Mouse (Mus musculus): ENCODE measurements around the gene Lcn5. TPM values are rescaled to one million over a fixed set of nuclear protein-coding genes. Genes with fewer than 3 reads are reported as not detected.

Lcn5 gene
- polyA plus RNA-seq, 1 experiment from 2014 or later: not detected

DNA sequence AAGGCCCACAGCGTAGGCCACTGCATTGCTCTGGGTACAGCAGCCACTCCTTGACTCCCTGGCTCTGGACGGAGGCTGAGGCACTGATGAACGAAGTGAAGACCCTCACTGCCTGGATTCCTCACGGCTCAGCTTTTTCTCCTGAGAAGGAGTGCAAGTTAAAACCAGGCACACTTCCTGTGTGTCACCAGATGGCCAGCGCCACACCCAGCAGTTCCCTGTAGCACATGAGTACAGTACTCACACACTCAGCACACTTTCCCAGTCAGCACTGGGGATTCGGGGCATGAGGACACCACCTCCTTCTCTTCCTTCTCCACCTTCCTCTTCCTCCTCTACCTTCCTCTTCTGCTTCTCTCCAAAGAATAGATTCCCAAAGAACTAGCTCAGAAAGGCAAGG lies 29.9 kb upstream of the Lcn5 start, which contains the start of gene Fcna:
TSS of gene Fcna (minus strand) at position 220 of the 400 bp plus-strand sequence.
- Histone ChIP-seq H3K27ac (ENCODE audit: low read depth, low read length) (no peak within 1 kb of the TSS), H3K4me3 (ENCODE audit: low read depth, low read length) (no peak within 1 kb of the TSS), H3K27me3 (ENCODE audit: control insufficient read depth, insufficient read depth, low read length) (no peaks in the 10 kb centered on the region), H3K4me2 (ENCODE audit: low read depth) (no peak within 1 kb of the TSS), H3K4me1 (ENCODE audit: control insufficient read depth, insufficient read depth, low read length) (no peaks in the 10 kb centered on the region), H3K9ac (ENCODE audit: low read length) (no peak within 1 kb of the TSS), H3K9me3 (ENCODE audit: control insufficient read depth, low read length) (no peaks in the 10 kb centered on the region), H3K36me3 (ENCODE audit: control insufficient read depth, insufficient read depth, low read length) (no peaks in the 10 kb centered on the region)
- 77% methylated on average over 6 of the region's 6 CpGs for WGBS
- ATAC-seq (ENCODE audit: insufficient read depth, low FRiP score, low TSS enrichment): no peak
- no peak for DNase-seq (ENCODE audit: low spot score)

DNA sequence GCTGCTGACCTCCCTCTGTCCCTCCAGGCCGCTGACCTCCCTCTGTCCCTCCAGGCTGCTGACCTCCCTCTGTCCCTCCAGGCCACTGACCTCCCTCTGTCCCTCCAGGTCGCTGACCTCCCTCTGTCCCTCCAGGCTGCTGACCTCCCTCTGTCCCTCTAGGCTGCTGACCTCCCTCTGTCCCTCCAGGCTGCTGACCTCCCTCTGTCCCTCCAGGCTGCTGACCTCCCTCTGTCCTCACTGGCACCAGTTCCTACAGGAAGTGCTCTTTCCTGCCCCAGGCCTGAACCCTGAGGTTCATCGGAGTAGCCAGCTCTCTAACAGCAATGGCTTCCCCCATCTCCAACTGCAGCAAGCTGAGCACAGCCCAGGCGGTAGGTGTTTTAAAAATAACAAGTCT lies 29.0 kb upstream of the Lcn5 start:
- no peaks in the 10 kb centered on the region for H3K27me3 ChIP-seq (ENCODE audit: control insufficient read depth, insufficient read depth, low read length)
- H3K9ac ChIP-seq (ENCODE audit: low read length): no peak overlapping the region
- no peaks in the 10 kb centered on the region for H3K4me1 ChIP-seq (ENCODE audit: control insufficient read depth, insufficient read depth, low read length)
- H3K4me2 ChIP-seq (ENCODE audit: low read depth): no peak overlapping the region
- DNase-seq (ENCODE audit: low spot score) (no peak), ATAC-seq (ENCODE audit: insufficient read depth, low FRiP score, low TSS enrichment) (no peak)
- H3K27ac ChIP-seq (ENCODE audit: low read depth, low read length): no peak overlapping the region
- 38% methylated on average over 4 of the region's 4 CpGs for WGBS
- H3K9me3 ChIP-seq (ENCODE audit: control insufficient read depth, low read length): no peaks in the 10 kb centered on the region
- H3K4me3 ChIP-seq (ENCODE audit: low read depth, low read length): no peak overlapping the region
- H3K36me3 ChIP-seq (ENCODE audit: control insufficient read depth, insufficient read depth, low read length): no peaks in the 10 kb centered on the region

DNA sequence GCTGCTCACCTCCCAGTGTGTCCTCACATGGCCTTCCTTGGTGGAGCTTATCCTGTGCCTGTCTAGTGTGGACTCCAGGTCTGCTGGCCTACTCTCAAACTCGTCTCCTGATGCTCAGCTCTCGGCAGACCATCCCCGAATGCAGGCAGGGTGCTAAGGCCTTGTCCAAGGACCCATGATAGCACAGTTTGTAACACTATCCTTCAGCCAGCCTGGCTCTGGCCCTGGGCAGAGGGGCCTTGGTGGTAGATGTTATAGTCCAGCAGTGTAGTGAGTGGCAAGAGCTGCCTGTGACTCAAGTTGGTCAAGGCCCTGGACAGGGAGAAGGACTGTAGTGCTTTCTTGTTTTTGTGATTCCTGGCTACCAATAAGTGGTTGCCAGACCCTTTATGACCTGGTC lies 24.1 kb upstream of the Lcn5 start:
- H3K27ac ChIP-seq (ENCODE audit: low read depth, low read length): no peak overlapping the region
- H3K36me3 ChIP-seq (ENCODE audit: control insufficient read depth, insufficient read depth, low read length): no peaks in the 10 kb centered on the region
- H3K4me3 ChIP-seq (ENCODE audit: low read depth, low read length): no peak overlapping the region
- DNase-seq (ENCODE audit: low spot score): no peak
- 82% methylated on average over 3 of the region's 3 CpGs for WGBS
- no peak for ATAC-seq (ENCODE audit: insufficient read depth, low FRiP score, low TSS enrichment)
- H3K9ac ChIP-seq (ENCODE audit: low read length): no peak overlapping the region
- H3K4me1 ChIP-seq (ENCODE audit: control insufficient read depth, insufficient read depth, low read length): no peaks in the 10 kb centered on the region
- H3K4me2 ChIP-seq (ENCODE audit: low read depth): no peak overlapping the region
- no peaks in the 10 kb centered on the region for H3K9me3 ChIP-seq (ENCODE audit: control insufficient read depth, low read length)
- no peaks in the 10 kb centered on the region for H3K27me3 ChIP-seq (ENCODE audit: control insufficient read depth, insufficient read depth, low read length)

GRCm38 (mm10) chr2:25634046-25634445 lies 23.7 kb upstream of the Lcn5 start:
- no peak overlapping the region for H3K4me3 ChIP-seq (ENCODE audit: low read depth, low read length)
- H3K36me3 ChIP-seq (ENCODE audit: control insufficient read depth, insufficient read depth, low read length): no peaks in the 10 kb centered on the region
- DNase-seq (ENCODE audit: low spot score) (no peak), ATAC-seq (ENCODE audit: insufficient read depth, low FRiP score, low TSS enrichment) (no peak)
- no peaks in the 10 kb centered on the region for H3K9me3 ChIP-seq (ENCODE audit: control insufficient read depth, low read length)
- H3K27ac ChIP-seq (ENCODE audit: low read depth, low read length): no peak overlapping the region
- H3K9ac ChIP-seq (ENCODE audit: low read length): no peak overlapping the region
- no peaks in the 10 kb centered on the region for H3K27me3 ChIP-seq (ENCODE audit: control insufficient read depth, insufficient read depth, low read length)
- H3K4me2 ChIP-seq (ENCODE audit: low read depth): no peak overlapping the region
- WGBS: 27% methylated on average over 1 of the region's 1 CpGs
- H3K4me1 ChIP-seq (ENCODE audit: control insufficient read depth, insufficient read depth, low read length): no peaks in the 10 kb centered on the region

DNA sequence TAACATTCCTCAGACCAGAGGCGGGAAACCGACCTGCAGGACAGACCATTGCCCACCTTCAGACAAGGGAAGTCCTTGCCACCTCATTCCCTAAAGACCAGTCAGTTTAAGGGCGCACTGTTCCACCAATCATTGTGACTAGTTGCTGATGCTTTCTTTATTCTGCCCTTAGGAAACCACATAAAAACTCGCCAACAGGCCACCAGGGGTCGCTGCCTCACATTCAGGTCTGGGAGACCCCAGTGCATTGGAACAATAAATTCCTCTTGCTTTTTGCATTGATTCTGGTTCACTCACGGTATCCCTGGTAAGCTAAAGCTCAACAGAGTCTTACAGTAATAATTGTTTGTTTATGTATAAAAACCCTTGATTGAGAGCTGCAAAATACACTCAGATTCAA lies 17.9 kb upstream of the Lcn5 start:
- no peaks in the 10 kb centered on the region for H3K4me1 ChIP-seq (ENCODE audit: control insufficient read depth, insufficient read depth, low read length)
- no peak overlapping the region for H3K27ac ChIP-seq (ENCODE audit: low read depth, low read length)
- no peak overlapping the region for H3K4me2 ChIP-seq (ENCODE audit: low read depth)
- no peak overlapping the region for H3K9ac ChIP-seq (ENCODE audit: low read length)
- peak; percentile 57 for DNase-seq (ENCODE audit: low spot score)
- no peaks in the 10 kb centered on the region for H3K36me3 ChIP-seq (ENCODE audit: control insufficient read depth, insufficient read depth, low read length)
- 20% methylated on average over 6 of the region's 6 CpGs for WGBS
- no peak overlapping the region for H3K4me3 ChIP-seq (ENCODE audit: low read depth, low read length)
- H3K9me3 ChIP-seq (ENCODE audit: control insufficient read depth, low read length): no peaks in the 10 kb centered on the region
- ATAC-seq (ENCODE audit: insufficient read depth, low FRiP score, low TSS enrichment): no peak
- H3K27me3 ChIP-seq (ENCODE audit: control insufficient read depth, insufficient read depth, low read length): no peaks in the 10 kb centered on the region

DNA sequence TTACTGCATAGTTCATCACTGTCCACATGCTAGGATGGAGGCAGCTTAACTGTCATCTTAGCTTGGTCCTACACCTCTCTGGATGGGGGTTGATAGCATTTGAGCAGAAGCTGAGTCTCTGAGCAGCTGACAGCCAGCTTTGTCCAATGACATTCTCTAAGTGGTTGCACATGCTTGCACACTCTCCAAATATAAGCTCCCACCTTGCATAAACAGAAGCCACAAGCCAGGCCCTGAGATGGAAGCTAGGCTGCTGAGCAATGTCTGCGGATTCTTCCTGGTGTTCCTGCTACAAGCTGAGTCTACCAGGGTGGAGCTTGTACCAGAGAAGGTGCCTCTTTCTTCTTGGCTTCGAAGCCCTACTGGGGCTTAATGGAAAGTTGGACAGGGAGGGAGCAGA lies 4.8 kb upstream of the Lcn5 start, which contains the start of gene Lcn8:
TSS of gene Lcn8 (plus strand) at position 219 of the 400 bp plus-strand sequence.
- no peaks in the 10 kb centered on the region for H3K9me3 ChIP-seq (ENCODE audit: control insufficient read depth, low read length)
- H3K4me3 ChIP-seq (ENCODE audit: low read depth, low read length): no peak within 1 kb of the TSS
- no peak within 1 kb of the TSS for H3K9ac ChIP-seq (ENCODE audit: low read length)
- H3K27ac ChIP-seq (ENCODE audit: low read depth, low read length): no peak within 1 kb of the TSS
- DNase-seq (ENCODE audit: low spot score) (no peak), ATAC-seq (ENCODE audit: insufficient read depth, low FRiP score, low TSS enrichment) (no peak)
- no peaks in the 10 kb centered on the region for H3K36me3 ChIP-seq (ENCODE audit: control insufficient read depth, insufficient read depth, low read length)
- 87% methylated on average over 2 of the region's 2 CpGs for WGBS
- no peaks in the 10 kb centered on the region for H3K27me3 ChIP-seq (ENCODE audit: control insufficient read depth, insufficient read depth, low read length)
- no peaks in the 10 kb centered on the region for H3K4me1 ChIP-seq (ENCODE audit: control insufficient read depth, insufficient read depth, low read length)
- no peak within 1 kb of the TSS for H3K4me2 ChIP-seq (ENCODE audit: low read depth)

DNA sequence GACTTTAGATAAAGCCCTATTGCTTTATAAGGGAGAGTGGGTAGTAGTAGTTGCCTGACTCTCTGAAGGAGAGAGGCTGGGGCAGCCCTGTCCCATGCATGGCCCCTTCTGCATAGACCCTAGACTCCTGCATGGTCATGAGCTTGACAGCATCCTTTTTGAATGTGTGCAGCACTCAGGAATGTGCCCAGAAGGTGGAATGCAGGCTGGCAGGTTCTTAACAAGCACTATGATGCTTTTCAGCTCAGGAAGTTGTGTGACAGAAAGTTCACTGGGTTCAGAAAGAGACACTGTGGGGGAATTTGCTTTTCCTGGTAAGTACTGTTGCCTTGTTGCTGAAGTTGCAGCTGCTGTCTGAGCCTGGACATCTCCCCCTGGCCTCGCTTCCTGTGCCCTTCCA lies 3.2 kb upstream of the Lcn5 start:
- H3K9me3 ChIP-seq (ENCODE audit: control insufficient read depth, low read length): no peaks in the 10 kb centered on the region
- WGBS: 71% methylated on average over 1 of the region's 1 CpGs
- no peaks in the 10 kb centered on the region for H3K4me1 ChIP-seq (ENCODE audit: control insufficient read depth, insufficient read depth, low read length)
- no peak overlapping the region for H3K27ac ChIP-seq (ENCODE audit: low read depth, low read length)
- ATAC-seq (ENCODE audit: insufficient read depth, low FRiP score, low TSS enrichment) (no peak), DNase-seq (ENCODE audit: low spot score) (no peak)
- H3K4me2 ChIP-seq (ENCODE audit: low read depth): no peak overlapping the region
- no peak overlapping the region for H3K4me3 ChIP-seq (ENCODE audit: low read depth, low read length)
- no peaks in the 10 kb centered on the region for H3K27me3 ChIP-seq (ENCODE audit: control insufficient read depth, insufficient read depth, low read length)
- no peak overlapping the region for H3K9ac ChIP-seq (ENCODE audit: low read length)
- no peaks in the 10 kb centered on the region for H3K36me3 ChIP-seq (ENCODE audit: control insufficient read depth, insufficient read depth, low read length)

DNA sequence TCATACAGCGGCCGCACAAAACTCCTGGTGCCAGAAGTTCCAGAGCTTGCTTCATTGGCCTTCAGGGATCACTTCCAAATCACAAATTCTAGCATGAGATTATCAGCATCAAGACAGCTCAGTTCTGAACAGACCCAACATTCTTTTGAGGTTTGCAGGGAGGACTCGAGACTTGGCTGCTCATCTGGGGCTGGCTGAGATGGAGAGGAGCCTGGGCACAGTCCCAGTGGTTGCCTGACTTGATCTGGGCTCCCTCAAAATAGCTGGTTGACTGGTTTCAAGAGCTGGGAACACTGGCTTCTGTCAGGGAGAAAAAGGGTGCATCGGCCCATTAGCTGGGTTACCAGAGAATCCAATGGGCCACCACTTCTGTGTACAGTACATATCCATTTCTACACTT lies 1.1 kb upstream of the Lcn5 start:
- Histone ChIP-seq H3K27me3 (ENCODE audit: control insufficient read depth, insufficient read depth, low read length) (no peaks in the 10 kb centered on the region), H3K27ac (ENCODE audit: low read depth, low read length) (no peak overlapping the region), H3K36me3 (ENCODE audit: control insufficient read depth, insufficient read depth, low read length) (no peaks in the 10 kb centered on the region), H3K9ac (ENCODE audit: low read length) (no peak overlapping the region), H3K4me3 (ENCODE audit: low read depth, low read length) (no peak overlapping the region), H3K4me1 (ENCODE audit: control insufficient read depth, insufficient read depth, low read length) (no peaks in the 10 kb centered on the region), H3K4me2 (ENCODE audit: low read depth) (no peak overlapping the region), H3K9me3 (ENCODE audit: control insufficient read depth, low read length) (no peaks in the 10 kb centered on the region)
- 89% methylated on average over 4 of the region's 4 CpGs for WGBS
- ATAC-seq (ENCODE audit: insufficient read depth, low FRiP score, low TSS enrichment) (no peak), DNase-seq (ENCODE audit: low spot score) (no peak)

DNA sequence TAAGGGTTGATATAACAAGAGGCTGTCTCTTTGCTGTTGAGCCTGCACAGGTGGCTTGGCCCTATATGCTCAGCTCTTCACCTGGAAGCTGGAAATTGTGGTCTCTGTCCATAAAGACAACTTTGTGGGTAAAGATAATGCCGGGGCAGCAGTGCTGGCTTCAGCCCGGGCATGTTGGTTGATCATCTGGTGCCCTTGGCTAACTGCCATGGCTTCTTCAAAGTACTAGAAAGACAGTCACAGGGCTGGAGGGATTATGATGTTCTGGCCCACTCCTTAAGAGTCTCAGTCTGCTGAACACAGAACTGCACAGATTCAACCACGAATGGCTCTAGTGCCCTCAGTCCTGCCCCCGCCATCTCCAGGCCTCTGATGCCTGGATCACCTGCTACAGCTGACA lies 506 bp upstream of the Lcn5 start:
- Histone ChIP-seq H3K9ac (ENCODE audit: low read length) (no peak overlapping the region), H3K27me3 (ENCODE audit: control insufficient read depth, insufficient read depth, low read length) (no peaks in the 10 kb centered on the region), H3K9me3 (ENCODE audit: control insufficient read depth, low read length) (no peaks in the 10 kb centered on the region), H3K4me3 (ENCODE audit: low read depth, low read length) (no peak overlapping the region), H3K36me3 (ENCODE audit: control insufficient read depth, insufficient read depth, low read length) (no peaks in the 10 kb centered on the region), H3K27ac (ENCODE audit: low read depth, low read length) (no peak overlapping the region), H3K4me2 (ENCODE audit: low read depth) (no peak overlapping the region), H3K4me1 (ENCODE audit: control insufficient read depth, insufficient read depth, low read length) (no peaks in the 10 kb centered on the region)
- DNase-seq (ENCODE audit: low spot score) (no peak), ATAC-seq (ENCODE audit: insufficient read depth, low FRiP score, low TSS enrichment) (no peak)
- WGBS: 88% methylated on average over 4 of the region's 4 CpGs

All from neural tube, embryonic 11.5 days (tissue).